Mouse (Mus musculus): ENCODE data around the gene Gm17455. TPM values are rescaled to one million over a fixed set of nuclear protein-coding genes. Genes with fewer than 3 reads are reported as not detected.

Gene Gm17455
- polyA plus RNA-seq, 1 experiment from 2014 or later, result 6.2 TPM

- no peaks in the 10 kb centered on the region for H3K9me3 ChIP-seq (ENCODE audit: control insufficient read depth, low read length)
- H3K9ac ChIP-seq (ENCODE audit: low read length), result no peak overlapping the region
- no peak for ATAC-seq (ENCODE audit: insufficient read depth, low FRiP score, low TSS enrichment)
- no peak overlapping the region for H3K4me3 ChIP-seq (ENCODE audit: low read depth, low read length)
- WGBS, result 75% methylated on average over 10 of the region's 10 CpGs
- H3K4me1 ChIP-seq (ENCODE audit: control insufficient read depth, insufficient read depth, low read length), result no peaks in the 10 kb centered on the region
- no peak overlapping the region for H3K4me2 ChIP-seq (ENCODE audit: low read depth)
- no peak for DNase-seq (ENCODE audit: low spot score)
- no peaks in the 10 kb centered on the region for H3K36me3 ChIP-seq (ENCODE audit: control insufficient read depth, insufficient read depth, low read length)
- no peaks in the 10 kb centered on the region for H3K27me3 ChIP-seq (ENCODE audit: control insufficient read depth, insufficient read depth, low read length)
- H3K27ac ChIP-seq (ENCODE audit: low read depth, low read length), result no peak overlapping the region
Measured at GRCm38 (mm10) chr10:60381142-60381925, 18.2 kb upstream of the Gm17455 start.

GRCm38 (mm10) chr10:60388332-60388731 lies 11.2 kb upstream of the Gm17455 start:
- no peak overlapping the region for H3K9ac ChIP-seq (ENCODE audit: low read length)
- ATAC-seq (ENCODE audit: insufficient read depth, low FRiP score, low TSS enrichment) (no peak), DNase-seq (ENCODE audit: low spot score) (no peak)
- 86% methylated on average over 2 of the region's 2 CpGs for WGBS
- no peak overlapping the region for H3K4me3 ChIP-seq (ENCODE audit: low read depth, low read length)
- H3K4me2 ChIP-seq (ENCODE audit: low read depth), result no peak overlapping the region
- H3K9me3 ChIP-seq (ENCODE audit: control insufficient read depth, low read length), result no peaks in the 10 kb centered on the region
- no peaks in the 10 kb centered on the region for H3K27me3 ChIP-seq (ENCODE audit: control insufficient read depth, insufficient read depth, low read length)
- no peaks in the 10 kb centered on the region for H3K36me3 ChIP-seq (ENCODE audit: control insufficient read depth, insufficient read depth, low read length)
- no peaks in the 10 kb centered on the region for H3K4me1 ChIP-seq (ENCODE audit: control insufficient read depth, insufficient read depth, low read length)
- H3K27ac ChIP-seq (ENCODE audit: low read depth, low read length), result no peak overlapping the region

DNA sequence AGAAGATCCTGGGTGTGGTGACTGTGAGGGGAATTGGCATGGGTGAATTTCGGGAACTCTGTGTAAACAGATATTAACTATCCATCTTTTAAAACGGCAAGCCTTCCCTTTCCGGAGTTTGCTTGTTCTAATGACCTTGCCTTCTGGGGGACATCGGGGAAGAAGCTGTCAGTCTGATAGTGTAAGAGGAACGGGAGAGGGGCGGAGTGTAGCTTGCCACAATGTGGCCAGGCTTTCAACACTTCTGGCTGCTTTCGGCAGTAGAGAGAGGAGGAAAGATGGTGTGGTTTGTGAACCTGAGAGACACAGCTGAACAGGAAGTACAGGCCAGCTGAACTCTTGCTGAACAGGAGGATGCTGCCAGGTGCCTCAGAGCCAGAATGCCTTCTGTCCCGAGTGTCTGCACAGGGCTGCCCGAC lies 10.1 kb upstream of the Gm17455 start:
- Histone ChIP-seq H3K27me3 (ENCODE audit: control insufficient read depth, insufficient read depth, low read length) (no peaks in the 10 kb centered on the region), H3K36me3 (ENCODE audit: control insufficient read depth, insufficient read depth, low read length) (no peaks in the 10 kb centered on the region), H3K4me3 (ENCODE audit: low read depth, low read length) (no peak overlapping the region), H3K9ac (ENCODE audit: low read length) (no peak overlapping the region), H3K9me3 (ENCODE audit: control insufficient read depth, low read length) (no peaks in the 10 kb centered on the region), H3K4me1 (ENCODE audit: control insufficient read depth, insufficient read depth, low read length) (no peaks in the 10 kb centered on the region), H3K4me2 (ENCODE audit: low read depth) (no peak overlapping the region), H3K27ac (ENCODE audit: low read depth, low read length) (no peak overlapping the region)
- ATAC-seq (ENCODE audit: insufficient read depth, low FRiP score, low TSS enrichment), result no peak
- DNase-seq (ENCODE audit: low spot score), result no peak
- 57% methylated on average over 9 of the region's 9 CpGs for WGBS

GRCm38 (mm10) chr10:60390177-60390903 lies 9.2 kb upstream of the Gm17455 start:
- no peak overlapping the region for H3K27ac ChIP-seq (ENCODE audit: low read depth, low read length)
- H3K9ac ChIP-seq (ENCODE audit: low read length), result no peak overlapping the region
- H3K36me3 ChIP-seq (ENCODE audit: control insufficient read depth, insufficient read depth, low read length), result no peaks in the 10 kb centered on the region
- H3K27me3 ChIP-seq (ENCODE audit: control insufficient read depth, insufficient read depth, low read length), result no peaks in the 10 kb centered on the region
- H3K4me2 ChIP-seq (ENCODE audit: low read depth), result no peak overlapping the region
- DNase-seq (ENCODE audit: low spot score), result no peak
- no peaks in the 10 kb centered on the region for H3K9me3 ChIP-seq (ENCODE audit: control insufficient read depth, low read length)
- H3K4me1 ChIP-seq (ENCODE audit: control insufficient read depth, insufficient read depth, low read length), result no peaks in the 10 kb centered on the region
- no peak overlapping the region for H3K4me3 ChIP-seq (ENCODE audit: low read depth, low read length)
- no peak for ATAC-seq (ENCODE audit: insufficient read depth, low FRiP score, low TSS enrichment)
- 35% methylated on average over 6 of the region's 6 CpGs for WGBS

DNA sequence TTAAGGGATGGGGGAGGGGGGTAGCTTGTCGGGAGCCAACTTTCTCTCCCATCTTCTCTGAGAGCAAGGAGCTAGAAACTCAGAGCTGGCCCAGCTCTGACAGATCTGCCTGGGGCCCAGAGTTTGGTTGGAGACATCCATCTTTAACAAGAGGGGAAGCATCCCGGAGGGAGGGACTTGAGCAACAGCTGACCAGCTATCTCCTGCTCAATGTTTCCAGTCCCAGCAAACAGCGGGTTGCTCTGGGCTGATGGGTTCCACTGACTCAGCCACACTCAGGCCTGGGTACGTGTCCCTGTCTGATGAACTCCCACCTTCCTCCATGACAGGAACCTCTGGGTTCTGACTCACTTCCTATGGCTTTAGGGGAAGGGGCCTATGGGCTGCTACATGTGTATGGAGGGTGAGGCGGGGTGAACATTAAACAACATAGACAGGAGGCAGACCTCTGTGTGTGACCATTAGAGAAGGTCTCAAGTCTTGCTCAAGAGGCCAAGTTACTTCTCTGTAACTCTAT lies 8.6 kb upstream of the Gm17455 start:
- Histone ChIP-seq H3K4me1 (ENCODE audit: control insufficient read depth, insufficient read depth, low read length) (no peaks in the 10 kb centered on the region), H3K27me3 (ENCODE audit: control insufficient read depth, insufficient read depth, low read length) (no peaks in the 10 kb centered on the region), H3K9ac (ENCODE audit: low read length) (no peak overlapping the region), H3K36me3 (ENCODE audit: control insufficient read depth, insufficient read depth, low read length) (no peaks in the 10 kb centered on the region), H3K27ac (ENCODE audit: low read depth, low read length) (no peak overlapping the region), H3K9me3 (ENCODE audit: control insufficient read depth, low read length) (no peaks in the 10 kb centered on the region), H3K4me3 (ENCODE audit: low read depth, low read length) (no peak overlapping the region), H3K4me2 (ENCODE audit: low read depth) (no peak overlapping the region)
- ATAC-seq (ENCODE audit: insufficient read depth, low FRiP score, low TSS enrichment) (no peak), DNase-seq (ENCODE audit: low spot score) (no peak)
- WGBS, result 61% methylated on average over 5 of the region's 5 CpGs

- no peak for DNase-seq (ENCODE audit: low spot score)
- Histone ChIP-seq H3K27me3 (ENCODE audit: control insufficient read depth, insufficient read depth, low read length) (no peaks in the 10 kb centered on the region), H3K4me2 (ENCODE audit: low read depth) (no peak overlapping the region), H3K4me3 (ENCODE audit: low read depth, low read length) (no peak overlapping the region), H3K9me3 (ENCODE audit: control insufficient read depth, low read length) (no peaks in the 10 kb centered on the region), H3K36me3 (ENCODE audit: control insufficient read depth, insufficient read depth, low read length) (no peaks in the 10 kb centered on the region), H3K4me1 (ENCODE audit: control insufficient read depth, insufficient read depth, low read length) (no peaks in the 10 kb centered on the region), H3K27ac (ENCODE audit: low read depth, low read length) (no peak overlapping the region), H3K9ac (ENCODE audit: low read length) (no peak overlapping the region)
- 92% methylated on average over 9 of the region's 9 CpGs for WGBS
- ATAC-seq (ENCODE audit: insufficient read depth, low FRiP score, low TSS enrichment), result no peak
Measured at GRCm38 (mm10) chr10:60391661-60392060, 7.9 kb upstream of the Gm17455 start.

DNA sequence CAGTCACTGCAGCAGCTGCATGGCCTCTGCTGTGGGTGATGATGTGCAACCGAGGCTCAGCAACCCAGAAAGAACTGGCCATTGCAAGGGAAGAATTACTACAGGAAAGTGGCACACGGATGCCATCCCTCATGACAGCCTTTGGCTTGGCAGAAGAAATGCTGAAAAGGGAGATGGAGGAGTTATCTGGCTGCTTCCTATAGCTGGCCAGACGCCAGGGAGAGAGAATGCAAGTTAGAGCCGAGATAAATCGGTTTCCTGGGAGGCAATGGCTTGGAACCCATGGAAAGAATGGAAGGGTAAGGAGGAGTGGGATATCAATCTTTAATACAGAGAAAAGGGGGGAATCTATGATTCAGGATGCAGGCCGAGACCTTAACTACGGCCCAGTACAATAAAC lies 4.6 kb upstream of the Gm17455 start:
- no peaks in the 10 kb centered on the region for H3K4me1 ChIP-seq (ENCODE audit: control insufficient read depth, insufficient read depth, low read length)
- DNase-seq (ENCODE audit: low spot score) (no peak), ATAC-seq (ENCODE audit: insufficient read depth, low FRiP score, low TSS enrichment) (no peak)
- no peak overlapping the region for H3K27ac ChIP-seq (ENCODE audit: low read depth, low read length)
- no peaks in the 10 kb centered on the region for H3K27me3 ChIP-seq (ENCODE audit: control insufficient read depth, insufficient read depth, low read length)
- no peaks in the 10 kb centered on the region for H3K9me3 ChIP-seq (ENCODE audit: control insufficient read depth, low read length)
- WGBS, result 84% methylated on average over 7 of the region's 7 CpGs
- no peak overlapping the region for H3K4me2 ChIP-seq (ENCODE audit: low read depth)
- no peak overlapping the region for H3K9ac ChIP-seq (ENCODE audit: low read length)
- H3K4me3 ChIP-seq (ENCODE audit: low read depth, low read length), result no peak overlapping the region
- H3K36me3 ChIP-seq (ENCODE audit: control insufficient read depth, insufficient read depth, low read length), result no peaks in the 10 kb centered on the region

DNA sequence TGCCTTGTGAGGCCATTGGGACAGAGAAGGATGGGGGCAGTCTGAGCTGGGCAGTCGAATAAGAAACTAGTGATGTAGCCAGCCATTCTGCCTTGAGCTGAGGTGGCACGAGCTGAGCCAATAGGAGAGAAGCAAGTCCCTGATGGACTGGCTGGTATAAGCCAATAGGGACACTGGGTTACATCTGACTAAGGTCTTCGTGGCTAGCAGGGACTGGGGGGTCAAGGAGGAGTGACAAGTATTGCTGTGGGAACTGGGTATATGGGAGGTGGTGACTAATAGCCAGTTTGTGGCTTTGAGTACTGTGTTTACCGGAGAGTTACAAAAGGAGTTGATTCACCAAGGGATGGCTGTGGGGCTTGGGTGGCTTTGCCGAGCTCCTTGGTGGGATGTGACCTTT lies 3.9 kb upstream of the Gm17455 start:
- H3K27me3 ChIP-seq (ENCODE audit: control insufficient read depth, insufficient read depth, low read length), result no peaks in the 10 kb centered on the region
- WGBS, result 73% methylated on average over 5 of the region's 5 CpGs
- H3K4me1 ChIP-seq (ENCODE audit: control insufficient read depth, insufficient read depth, low read length), result no peaks in the 10 kb centered on the region
- H3K9ac ChIP-seq (ENCODE audit: low read length), result no peak overlapping the region
- H3K4me3 ChIP-seq (ENCODE audit: low read depth, low read length), result no peak overlapping the region
- no peaks in the 10 kb centered on the region for H3K9me3 ChIP-seq (ENCODE audit: control insufficient read depth, low read length)
- no peaks in the 10 kb centered on the region for H3K36me3 ChIP-seq (ENCODE audit: control insufficient read depth, insufficient read depth, low read length)
- no peak overlapping the region for H3K27ac ChIP-seq (ENCODE audit: low read depth, low read length)
- H3K4me2 ChIP-seq (ENCODE audit: low read depth), result no peak overlapping the region
- ATAC-seq (ENCODE audit: insufficient read depth, low FRiP score, low TSS enrichment), result no peak
- no peak for DNase-seq (ENCODE audit: low spot score)
